Mouse (Mus musculus): ENCODE data around the gene Cflar. TPM values are rescaled to one million over a fixed set of nuclear protein-coding genes. Genes with fewer than 3 reads are reported as not detected.

The Cflar gene
- polyA plus RNA-seq, 1 experiment from 2014 or later, result 16.5 TPM

DNA sequence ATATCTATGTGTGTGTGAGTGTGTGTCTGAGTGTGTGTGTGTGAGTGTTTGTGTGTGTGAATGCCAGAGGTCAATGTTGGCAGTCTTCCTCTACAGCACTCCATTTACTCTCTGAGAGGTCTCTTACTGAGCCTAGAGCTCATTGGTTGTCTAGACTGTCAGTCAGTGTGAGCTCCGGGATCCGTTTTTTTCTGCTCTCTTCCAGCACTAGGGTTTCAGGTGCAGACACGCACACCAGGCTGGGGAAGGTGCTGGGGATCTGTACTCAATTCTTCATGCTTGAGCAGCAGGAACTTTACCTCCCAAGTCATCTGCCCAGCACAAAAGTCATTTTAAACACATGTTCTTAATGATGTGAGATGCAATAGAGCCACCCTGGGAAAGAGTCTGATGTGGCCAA lies 60.8 kb downstream of the Cflar start:
- Histone ChIP-seq H3K4me1 (replicated peaks) (no peaks in the 10 kb centered on the region), H3K9me3 (no peaks in the 10 kb centered on the region), H3K4me2 (no peak overlapping the region), H3K4me3 (no peak overlapping the region), H3K27me3 (no peaks in the 10 kb centered on the region), H3K27ac (no peak overlapping the region), H3K9ac (no peak overlapping the region), H3K36me3 (no peaks in the 10 kb centered on the region)
- 78% methylated on average over 3 of the region's 3 CpGs for WGBS
- ATAC-seq (ENCODE audit: low FRiP score), result no peak

DNA sequence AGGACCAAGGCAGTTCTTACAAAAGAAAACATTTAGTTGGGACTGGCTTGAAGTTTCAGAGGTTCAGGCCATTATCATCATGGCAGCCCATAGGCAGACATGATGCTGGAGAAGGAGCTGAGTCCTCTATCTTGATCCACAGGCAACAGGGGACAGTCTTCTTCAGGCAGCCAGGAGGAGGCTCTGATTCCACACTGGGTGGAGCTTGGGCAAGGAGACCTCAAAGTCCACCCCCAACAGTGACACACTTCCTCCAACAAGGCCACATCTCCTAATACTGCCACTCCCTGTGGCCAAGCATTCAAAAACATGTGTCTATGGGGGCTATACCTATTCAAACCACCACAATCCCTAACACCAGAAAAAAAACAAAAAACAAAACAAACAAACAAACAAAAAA lies 62.0 kb downstream of the Cflar start:
- no peaks in the 10 kb centered on the region for H3K27me3 ChIP-seq
- H3K36me3 ChIP-seq, result no peaks in the 10 kb centered on the region
- H3K4me2 ChIP-seq, result no peak overlapping the region
- no peak overlapping the region for H3K27ac ChIP-seq
- no peak for ATAC-seq (ENCODE audit: low FRiP score)
- H3K9ac ChIP-seq, result no peak overlapping the region
- H3K9me3 ChIP-seq, result no peaks in the 10 kb centered on the region
- no peak overlapping the region for H3K4me3 ChIP-seq
- H3K4me1 ChIP-seq (replicated peaks), result no peaks in the 10 kb centered on the region

DNA sequence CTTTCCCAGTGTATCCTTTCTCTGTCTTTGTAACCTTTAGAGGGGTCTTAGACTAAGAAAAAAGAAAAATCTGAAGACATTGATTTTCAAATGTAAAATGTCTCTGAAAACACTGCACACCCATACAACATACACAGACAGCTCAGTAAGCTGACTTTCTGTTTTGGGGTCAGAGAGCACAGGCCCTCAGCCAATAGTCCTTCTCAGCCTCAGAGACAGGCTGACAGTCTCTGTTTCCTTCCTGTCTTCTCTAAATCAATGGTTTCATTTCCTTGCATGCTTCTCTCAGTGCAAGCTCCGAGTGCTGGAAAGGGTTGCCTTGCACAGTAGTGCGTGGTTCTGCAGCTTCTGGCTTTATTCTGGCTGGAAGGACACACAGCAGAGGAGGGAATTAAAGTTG lies 62.6 kb downstream of the Cflar start:
- no peaks in the 10 kb centered on the region for H3K9me3 ChIP-seq
- no peak overlapping the region for H3K9ac ChIP-seq
- H3K27me3 ChIP-seq, result no peaks in the 10 kb centered on the region
- no peaks in the 10 kb centered on the region for H3K36me3 ChIP-seq
- H3K4me1 ChIP-seq (replicated peaks), result no peaks in the 10 kb centered on the region
- 81% methylated on average over 2 of the region's 2 CpGs for WGBS
- no peak for ATAC-seq (ENCODE audit: low FRiP score)
- H3K4me2 ChIP-seq, result no peak overlapping the region
- no peak overlapping the region for H3K27ac ChIP-seq
- H3K4me3 ChIP-seq, result no peak overlapping the region

DNA sequence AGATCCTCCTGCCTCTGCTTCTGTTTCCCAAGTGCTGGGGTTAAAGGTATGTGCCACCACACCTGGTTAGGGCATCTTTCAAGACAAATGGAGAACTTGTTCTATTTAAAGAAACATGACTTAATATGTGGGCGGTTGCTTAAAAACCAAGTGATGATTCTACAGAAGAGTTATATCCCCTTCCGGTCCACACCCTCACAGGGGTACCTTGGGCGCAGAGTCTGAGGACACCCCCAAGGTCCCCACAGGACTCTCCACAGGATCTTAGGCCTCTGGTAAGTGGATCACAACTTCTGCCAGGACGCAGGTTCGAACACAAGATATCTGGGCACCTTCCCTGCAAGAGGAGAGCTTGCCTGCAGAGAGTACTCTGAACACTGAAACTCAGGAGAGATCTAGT lies 64.1 kb downstream of the Cflar start:
- Histone ChIP-seq H3K27ac (no peak overlapping the region), H3K4me2 (no peak overlapping the region), H3K9ac (no peak overlapping the region), H3K9me3 (no peaks in the 10 kb centered on the region), H3K4me1 (replicated peaks) (no peaks in the 10 kb centered on the region), H3K27me3 (no peaks in the 10 kb centered on the region), H3K36me3 (no peaks in the 10 kb centered on the region), H3K4me3 (no peak overlapping the region)
- WGBS, result 99% methylated on average over 5 of the region's 5 CpGs
- ATAC-seq (ENCODE audit: low FRiP score), result no peak

DNA sequence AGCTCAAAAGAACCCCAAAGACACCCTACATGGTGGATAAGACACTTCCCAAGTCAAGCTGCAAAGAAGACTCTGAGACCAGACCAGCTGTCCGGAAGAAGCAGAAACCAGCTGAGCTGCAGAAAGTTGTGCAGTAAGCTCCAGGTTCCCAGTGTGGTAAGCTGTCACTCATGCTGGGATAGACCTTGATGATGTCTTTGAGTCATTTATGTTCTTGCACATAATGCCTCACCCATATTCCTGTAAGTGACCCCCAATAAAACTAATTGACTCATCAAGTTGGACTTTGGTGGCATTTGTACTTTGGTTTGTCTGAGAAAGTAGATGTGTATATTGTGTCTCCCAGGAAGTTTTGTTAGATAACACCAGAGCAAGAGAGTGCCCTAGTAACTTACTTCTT lies 66.3 kb downstream of the Cflar start:
- Histone ChIP-seq H3K4me2 (no peak overlapping the region), H3K27ac (no peak overlapping the region), H3K9ac (no peak overlapping the region), H3K4me3 (no peak overlapping the region), H3K4me1 (replicated peaks) (no peaks in the 10 kb centered on the region), H3K36me3 (no peaks in the 10 kb centered on the region), H3K27me3 (no peaks in the 10 kb centered on the region), H3K9me3 (no peaks in the 10 kb centered on the region)
- ATAC-seq (ENCODE audit: low FRiP score), result no peak
- 97% methylated on average over 1 of the region's 1 CpGs for WGBS

DNA sequence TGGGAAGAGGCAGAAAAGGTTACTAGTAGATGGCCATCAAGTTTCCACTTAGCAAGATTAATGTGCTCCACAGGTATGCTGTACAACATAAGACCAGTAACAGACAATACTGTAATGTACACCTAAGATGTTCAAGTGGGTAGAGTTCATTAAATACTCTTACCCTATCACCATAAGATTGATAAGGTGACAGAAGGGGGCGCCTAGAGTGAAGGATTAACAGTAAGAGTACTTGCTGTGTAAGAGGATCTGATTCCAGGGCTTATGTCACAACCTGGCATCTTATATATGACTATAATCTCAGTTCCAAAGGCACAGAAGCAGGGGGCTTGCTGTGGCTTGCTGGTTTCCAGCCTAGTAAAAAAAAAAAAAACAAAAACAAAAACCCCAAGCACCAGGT lies 66.9 kb downstream of the Cflar start:
- H3K9me3 ChIP-seq, result no peaks in the 10 kb centered on the region
- no peaks in the 10 kb centered on the region for H3K27me3 ChIP-seq
- H3K27ac ChIP-seq, result no peak overlapping the region
- H3K9ac ChIP-seq, result no peak overlapping the region
- H3K36me3 ChIP-seq, result no peaks in the 10 kb centered on the region
- 33% methylated on average over 1 of the region's 1 CpGs for WGBS
- no peak for ATAC-seq (ENCODE audit: low FRiP score)
- no peaks in the 10 kb centered on the region for H3K4me1 ChIP-seq (replicated peaks)
- no peak overlapping the region for H3K4me2 ChIP-seq
- H3K4me3 ChIP-seq, result no peak overlapping the region

DNA sequence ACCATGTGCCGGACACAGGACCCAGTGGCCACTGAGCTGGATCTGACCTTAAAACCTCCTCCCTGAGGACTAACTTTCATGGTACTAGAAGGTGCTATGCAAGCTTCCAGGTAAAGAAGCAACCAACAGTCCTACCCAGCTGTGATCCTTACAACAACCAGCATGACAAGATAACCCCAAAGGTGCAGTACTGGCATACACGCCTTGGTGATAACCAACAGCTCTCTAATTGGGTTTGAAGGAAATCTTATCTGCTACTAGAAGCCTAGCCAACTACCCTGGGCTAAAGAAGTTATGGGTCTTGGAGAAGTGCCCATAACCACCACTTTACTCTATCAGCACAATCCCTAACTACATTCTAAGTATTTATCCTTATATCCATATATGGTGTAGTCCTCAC lies 75.0 kb downstream of the Cflar start:
- no peak overlapping the region for H3K9ac ChIP-seq
- no peak for ATAC-seq (ENCODE audit: low FRiP score)
- WGBS, result 95% methylated on average over 2 of the region's 2 CpGs

DNA sequence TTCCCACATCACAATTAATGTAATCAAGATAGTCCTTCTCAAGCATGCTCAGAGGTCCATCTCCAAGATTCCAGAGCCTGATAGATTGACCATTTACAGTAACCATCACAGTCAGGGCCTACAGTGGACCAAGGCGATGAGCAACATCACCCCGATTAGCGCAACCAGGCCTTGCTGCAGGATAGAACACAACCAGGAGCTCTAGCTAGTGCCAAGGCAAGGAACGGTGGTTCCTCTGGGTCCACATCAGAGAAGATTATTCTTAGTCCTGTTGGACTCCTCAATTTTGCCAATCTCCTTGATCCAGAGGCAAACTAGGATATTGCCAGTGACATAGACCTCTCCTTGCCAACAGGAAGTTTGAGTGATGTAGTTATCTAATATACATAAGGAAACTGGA lies 77.1 kb downstream of the Cflar start:
- Histone ChIP-seq H3K4me1 (replicated peaks) (no peaks in the 10 kb centered on the region), H3K27me3 (no peaks in the 10 kb centered on the region), H3K9ac (no peak overlapping the region), H3K4me3 (no peak overlapping the region), H3K9me3 (no peaks in the 10 kb centered on the region), H3K27ac (no peak overlapping the region), H3K36me3 (no peaks in the 10 kb centered on the region), H3K4me2 (no peak overlapping the region)
- no peak for ATAC-seq (ENCODE audit: low FRiP score)
- 94% methylated on average over 4 of the region's 4 CpGs for WGBS

More for the DNA sequence above, 75.0 kb downstream of the Cflar start:
- no peaks in the 10 kb centered on the region for H3K36me3 ChIP-seq
- no peak overlapping the region for H3K27ac ChIP-seq
- H3K27me3 ChIP-seq, result no peaks in the 10 kb centered on the region
- H3K9me3 ChIP-seq, result no peaks in the 10 kb centered on the region
- no peak overlapping the region for H3K4me3 ChIP-seq
- H3K4me1 ChIP-seq (replicated peaks), result no peaks in the 10 kb centered on the region
- H3K4me2 ChIP-seq, result no peak overlapping the region

DNA sequence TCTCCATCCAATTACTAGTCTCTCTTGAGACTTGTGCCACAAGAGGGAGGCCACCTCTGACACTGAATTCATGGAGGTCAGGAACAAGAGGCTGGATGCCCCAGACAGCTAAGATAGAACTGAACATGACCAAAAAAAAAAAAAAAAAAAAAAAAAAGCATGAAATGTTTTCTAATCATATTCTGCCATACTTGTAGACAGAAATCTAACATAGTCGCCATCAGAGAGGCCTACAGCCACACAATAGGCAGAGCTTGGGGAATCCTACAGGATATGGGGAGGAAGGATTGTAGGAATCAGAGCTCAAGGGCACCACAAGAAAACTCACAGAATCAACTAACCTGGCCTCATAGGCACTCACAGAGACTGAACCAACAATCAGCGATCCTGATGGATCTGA lies 83.4 kb downstream of the Cflar start:
- ATAC-seq (ENCODE audit: low FRiP score), result no peak
- 0 out of 2 replicates have a peak, but pooled peaks cover 3% of the 10 kb centered on the region for H3K9me3 ChIP-seq
- H3K27ac ChIP-seq, result no peak overlapping the region
- WGBS, result 57% methylated on average over 2 of the region's 2 CpGs
- H3K4me2 ChIP-seq, result peak overlapping the region; percentile 67; the same call in 1 of the 2 replicates
- no peaks in the 10 kb centered on the region for H3K36me3 ChIP-seq
- H3K4me1 ChIP-seq (replicated peaks), result peaks cover 11% of the 10 kb centered on the region
- H3K9ac ChIP-seq, result no peak overlapping the region
- H3K4me3 ChIP-seq, result no peak overlapping the region
- peaks cover 16% of the 10 kb centered on the region; the same call in 1 of the 2 replicates for H3K27me3 ChIP-seq

DNA sequence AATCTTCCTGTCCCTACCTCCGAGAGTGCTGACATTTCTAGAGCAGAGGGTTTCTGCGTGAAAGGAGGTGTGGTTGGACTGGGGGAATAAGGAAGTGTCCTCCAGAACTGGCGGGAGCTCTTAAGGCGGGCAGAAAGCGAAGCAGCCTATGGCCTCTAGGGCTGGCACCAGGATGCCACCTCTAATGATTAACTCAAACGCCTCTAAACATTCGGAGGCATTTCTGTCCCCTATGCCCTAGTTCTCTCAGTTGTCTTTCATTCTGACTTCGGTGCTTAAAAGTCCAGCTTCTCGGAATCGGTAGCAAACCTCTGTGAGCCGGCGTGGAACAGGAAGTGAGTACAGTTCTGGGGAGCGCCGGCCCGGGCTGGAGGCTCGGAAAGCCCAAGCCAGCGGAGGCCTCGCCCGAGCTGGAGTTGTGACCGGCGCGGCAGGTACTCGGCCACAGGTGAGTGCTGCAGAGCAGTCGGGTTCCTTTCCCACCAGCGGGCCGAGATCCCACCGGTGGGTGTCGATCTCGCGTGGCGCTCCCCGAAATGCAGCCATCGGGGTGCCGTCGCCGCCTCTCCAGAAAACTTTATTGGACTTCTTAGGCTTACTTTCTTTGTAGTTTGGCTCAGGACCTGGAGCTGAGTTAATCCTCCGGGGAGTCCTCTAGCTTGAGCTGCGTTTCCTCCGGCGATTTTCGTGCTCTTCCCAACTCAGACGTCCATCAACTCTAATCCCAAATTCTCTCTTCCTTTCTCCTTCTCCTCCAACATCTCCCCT lies 84.2 kb downstream of the Cflar start, which contains the start of gene Casp8:
TSS of gene Casp8 (plus strand) at position 84 of the 768 bp plus-strand sequence.
- Histone ChIP-seq H3K9me3 (0 out of 2 replicates have a peak, but pooled peaks cover 3% of the 10 kb centered on the region), H3K36me3 (no peaks in the 10 kb centered on the region), H3K4me2 (peak within 1 kb of the TSS; percentile 67), H3K9ac (peak within 1 kb of the TSS; percentile 67), H3K27me3 (peaks cover 16% of the 10 kb centered on the region; the same call in 1 of the 2 replicates), H3K27ac (no peak within 1 kb of the TSS; the same call in 1 of the 2 replicates), H3K4me1 (replicated peaks) (peaks cover 11% of the 10 kb centered on the region), H3K4me3 (peak within 1 kb of the TSS; percentile 40)
- ATAC-seq (ENCODE audit: low FRiP score), result peak; percentile 43; the same call in 1 of the 2 replicates
- WGBS, result 2% methylated on average over 42 of the region's 42 CpGs

DNA sequence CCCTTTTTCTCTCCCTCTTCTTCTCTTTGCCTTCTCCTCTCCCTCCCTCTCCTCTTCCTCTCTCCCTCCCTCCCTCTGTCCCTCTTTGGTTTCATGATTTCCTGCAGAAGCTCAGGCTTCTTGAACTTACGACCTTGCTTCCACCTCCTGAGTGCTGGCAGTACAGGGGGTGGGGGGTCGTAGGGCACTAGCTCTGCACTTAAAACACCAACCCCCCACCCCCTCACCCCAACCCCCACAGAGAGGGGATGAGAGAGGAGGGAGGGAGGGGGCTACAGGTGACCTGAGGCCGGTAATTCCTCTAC lies 84.7 kb downstream of the Cflar start:
- Histone ChIP-seq H3K9ac (peak overlapping the region; percentile 67), H3K4me1 (replicated peaks) (peaks cover 11% of the 10 kb centered on the region), H3K27ac (no peak overlapping the region), H3K4me2 (peak overlapping the region; percentile 67), H3K36me3 (no peaks in the 10 kb centered on the region), H3K9me3 (0 out of 2 replicates have a peak, but pooled peaks cover 3% of the 10 kb centered on the region), H3K27me3 (peaks cover 16% of the 10 kb centered on the region; the same call in 1 of the 2 replicates), H3K4me3 (peak overlapping the region; percentile 40)
- WGBS, result 4% methylated on average over 3 of the region's 3 CpGs
- ATAC-seq (ENCODE audit: low FRiP score), result no peak

DNA sequence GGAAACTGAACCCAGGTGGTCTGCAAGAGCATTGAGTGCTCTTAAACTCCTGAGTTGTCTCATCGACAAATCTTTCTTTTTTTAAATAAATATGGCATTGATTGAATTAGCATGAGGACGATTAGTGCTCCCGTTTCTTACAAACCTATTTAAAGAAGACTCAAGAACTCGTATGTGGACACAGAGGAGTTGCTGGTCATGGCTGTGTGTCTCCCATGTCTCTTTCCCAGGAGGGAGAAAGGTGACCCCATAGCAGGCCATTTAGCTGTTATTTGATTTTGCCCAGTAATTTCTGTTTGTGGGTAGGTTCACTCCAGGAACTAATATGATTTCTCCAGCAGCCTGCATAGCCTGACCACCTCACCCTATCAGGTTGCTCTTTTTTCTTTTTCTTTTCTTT lies 85.5 kb downstream of the Cflar start:
- H3K27me3 ChIP-seq, result peaks cover 16% of the 10 kb centered on the region; the same call in 1 of the 2 replicates
- no peak overlapping the region for H3K27ac ChIP-seq
- peaks cover 11% of the 10 kb centered on the region for H3K4me1 ChIP-seq (replicated peaks)
- ATAC-seq (ENCODE audit: low FRiP score), result no peak
- WGBS, result 72% methylated on average over 4 of the region's 4 CpGs
- no peaks in the 10 kb centered on the region for H3K36me3 ChIP-seq
- no peak overlapping the region for H3K4me2 ChIP-seq
- 0 out of 2 replicates have a peak, but pooled peaks cover 3% of the 10 kb centered on the region for H3K9me3 ChIP-seq
- H3K9ac ChIP-seq, result no peak overlapping the region
- no peak overlapping the region for H3K4me3 ChIP-seq

DNA sequence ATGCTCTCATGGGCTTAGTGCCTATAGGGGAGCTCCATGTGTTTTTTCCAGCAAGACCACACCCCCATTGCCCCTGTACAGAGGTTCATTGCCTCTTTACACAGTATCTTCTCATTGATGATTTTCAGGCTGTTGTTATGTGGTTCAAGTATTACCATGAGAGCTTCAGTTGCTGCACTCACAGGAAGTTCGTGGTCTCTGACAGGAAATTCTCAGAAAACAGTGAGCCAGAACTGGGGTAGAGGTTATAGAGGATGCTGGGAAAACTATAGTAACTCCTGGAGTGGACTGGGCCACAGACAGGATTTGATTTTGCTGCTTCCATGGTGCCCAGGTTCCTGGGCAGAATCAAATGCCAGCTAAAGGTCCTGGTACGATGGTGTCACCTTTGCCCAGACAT lies 86.1 kb downstream of the Cflar start:
- peaks cover 16% of the 10 kb centered on the region; the same call in 1 of the 2 replicates for H3K27me3 ChIP-seq
- ATAC-seq (ENCODE audit: low FRiP score), result no peak

More for the DNA sequence above, 86.1 kb downstream of the Cflar start:
- WGBS, result 89% methylated on average over 2 of the region's 2 CpGs
- Histone ChIP-seq H3K4me1 (replicated peaks) (peaks cover 11% of the 10 kb centered on the region), H3K4me2 (no peak overlapping the region), H3K9ac (no peak overlapping the region), H3K27ac (no peak overlapping the region), H3K9me3 (0 out of 2 replicates have a peak, but pooled peaks cover 3% of the 10 kb centered on the region), H3K4me3 (no peak overlapping the region), H3K36me3 (no peaks in the 10 kb centered on the region)
